ENCODE assay signal across 8 mouse cellular contexts in the genomic region with DNA sequence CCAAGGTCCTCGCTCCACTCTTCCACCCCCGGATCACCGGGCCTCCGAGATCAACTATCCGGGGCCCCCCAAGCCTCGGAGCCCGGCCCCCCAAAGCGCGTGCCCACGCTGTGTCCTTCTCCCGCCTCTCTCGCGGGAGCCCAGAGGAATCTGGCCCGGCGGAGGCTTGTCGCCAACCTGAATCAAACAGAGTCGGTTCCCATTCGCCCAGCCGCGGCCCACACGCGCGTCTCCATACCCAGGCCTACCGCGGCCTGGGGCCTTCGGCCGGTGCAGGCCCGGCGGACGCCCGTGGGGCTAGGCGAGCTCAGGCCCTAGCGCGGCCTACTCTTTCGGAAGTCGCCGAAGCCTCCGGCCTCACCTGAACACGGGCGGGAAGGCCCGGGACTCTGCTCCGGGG. TPM values are rescaled to one million over a fixed set of nuclear protein-coding genes. Genes with fewer than 3 reads are reported as not detected.
A peak's percentile ranks its signal among the peaks of the same experiment; 100 is the strongest.
DNase-seq lines count a peak whose midpoint lies in the region; ATAC-seq and TF ChIP-seq lines count a peak whose summit lies in the region.

No protein-coding gene starts in this region.

- no peak for TF ChIP-seq RAD21 in MEL (IDR thresholded peaks at IDR 0.05; ENCODE audit: low read depth, low read length)

- peaks cover 68% of the 10 kb centered on the region for H3K79me2 ChIP-seq in MEL (ENCODE audit: control insufficient read depth, insufficient read depth, low read length, poor library complexity)

- H3K4me3 ChIP-seq in MEL (ENCODE audit: control insufficient read depth in 1 of 2, insufficient read depth in 1 of 2, low read depth in 2 of 2, low read length in 2 of 2): peak overlapping the region; percentile 83 to 91
- H3K4me3 ChIP-seq in embryonic fibroblast, embryonic 13.5 days (ENCODE audit: insufficient read depth, low read length): peak overlapping the region; percentile 93
- peak overlapping the region; percentile 97 for H3K4me3 ChIP-seq in hindbrain, embryonic 16.5 days (ENCODE audit: low read length)

- ATAC-seq in hindbrain, embryonic 16.5 days: peak; percentile 77
- peak; percentile 29 for ATAC-seq in megakaryocyte, adult 5-6 weeks (ENCODE audit: poor library complexity, severe bottlenecking)

- no peak for TF ChIP-seq CTCF in MEL (IDR thresholded peaks at IDR 0.05 in 2 of 3, conservative IDR thresholded peaks at IDR 0.05 in 1 of 3; ENCODE audit: control insufficient read depth in 1 of 3, insufficient read depth in 1 of 3, low read depth in 2 of 3, low read length in 3 of 3, poor library complexity in 1 of 3, severe bottlenecking in 1 of 3)
- TF ChIP-seq CTCF in embryonic fibroblast, embryonic 13.5 days (IDR thresholded peaks at IDR 0.05; ENCODE audit: borderline replicate concordance, insufficient read depth, low read length): no peak

- no peaks in the 10 kb centered on the region for H3K9me3 ChIP-seq in MEL (replicated peaks; ENCODE audit: insufficient read depth, low read length)
- H3K9me3 ChIP-seq in hindbrain, embryonic 16.5 days (ENCODE audit: control insufficient read depth, low read length): no peaks in the 10 kb centered on the region

- peak; percentile 20 for DNase-seq in layer of hippocampus, adult 9-10 months (ENCODE audit: low spot score)
- no peak for DNase-seq in layer of hippocampus, postnatal 25 days (ENCODE audit: extremely low spot score in 1 of 2, low spot score in 1 of 2)
- DNase-seq in MEL (ENCODE audit: low read depth, low spot score): peak; percentile 63
- DNase-seq in telencephalon, adult 2 months (ENCODE audit: low read depth, low spot score): peak; percentile 16
- no peak for DNase-seq in cerebellum, postnatal 25 days

- no peak; a peak in 1 of 4 replicates for TF ChIP-seq POLR2A in MEL (IDR thresholded peaks at IDR 0.05; ENCODE audit: control insufficient read depth in 1 of 2, insufficient read depth in 1 of 2, low read depth in 1 of 2, low read length in 2 of 2, poor library complexity in 1 of 2)
- no peak for TF ChIP-seq POLR2A in embryonic fibroblast, embryonic 13.5 days (IDR thresholded peaks at IDR 0.05; ENCODE audit: low read depth, low read length)

- peak overlapping the region; percentile 80 for H3K4me2 ChIP-seq in hindbrain, embryonic 16.5 days (ENCODE audit: low read length)

- H3K27me3 ChIP-seq in MEL (ENCODE audit: control insufficient read depth in 1 of 2, insufficient read depth in 2 of 2, low read length in 2 of 2): no peaks in the 10 kb centered on the region
- no peaks in the 10 kb centered on the region for H3K27me3 ChIP-seq in hindbrain, embryonic 16.5 days (replicated peaks; ENCODE audit: control insufficient read depth, insufficient read depth, low read length)

- WGBS in hindbrain, embryonic 16.5 days: under 1% methylated on average over 42 of the region's 42 CpGs

- H3K27ac ChIP-seq in MEL (ENCODE audit: control insufficient read depth, low read depth, low read length): peak overlapping the region; percentile 71
- peak overlapping the region; percentile 32 for H3K27ac ChIP-seq in embryonic fibroblast, embryonic 13.5 days (ENCODE audit: insufficient read depth, low read length)
- peak overlapping the region; percentile 91 for H3K27ac ChIP-seq in hindbrain, embryonic 16.5 days (ENCODE audit: low read depth, low read length)

- peaks cover 17 to 53% of the 10 kb centered on the region in 2 experiments for H3K36me3 ChIP-seq in MEL (ENCODE audit: control insufficient read depth in 1 of 2, insufficient read depth in 2 of 2, low read length in 2 of 2)
- H3K36me3 ChIP-seq in hindbrain, embryonic 16.5 days (ENCODE audit: control insufficient read depth, insufficient read depth, low read length): peaks cover 3% of the 10 kb centered on the region; the same call in 1 of the 2 replicates

- no peak for TF ChIP-seq EP300 in MEL (IDR thresholded peaks at IDR 0.05; ENCODE audit: low read depth in 1 of 2, low read length in 2 of 2)

- peaks cover 12 to 28% of the 10 kb centered on the region in 2 experiments for H3K4me1 ChIP-seq in MEL (ENCODE audit: control insufficient read depth in 1 of 2, insufficient read depth in 2 of 2, low read length in 2 of 2)
- H3K4me1 ChIP-seq in embryonic fibroblast, embryonic 13.5 days (ENCODE audit: control insufficient read depth, insufficient read depth, low read length): peaks cover 3% of the 10 kb centered on the region
- peaks cover 34% of the 10 kb centered on the region for H3K4me1 ChIP-seq in hindbrain, embryonic 16.5 days (ENCODE audit: control insufficient read depth, insufficient read depth, low read depth, low read length)

- H3K9ac ChIP-seq in MEL (ENCODE audit: control insufficient read depth, low read depth, low read length, poor library complexity, severe bottlenecking): peak overlapping the region; percentile 98
- peak overlapping the region; percentile 99 for H3K9ac ChIP-seq in hindbrain, embryonic 16.5 days (ENCODE audit: low read depth, low read length)

TF ChIP-seq in MEL, 35 proteins besides CTCF, POLR2A, EP300 and RAD21:
- TF ChIP-seq UBTF (IDR thresholded peaks at IDR 0.05; ENCODE audit: borderline replicate concordance, insufficient read depth, low read depth, low read length): peak; percentile 90; the same call in 1 of the 2 replicates
- peak; percentile 37; the same call in 1 of the 2 replicates for TF ChIP-seq KAT2A (conservative IDR thresholded peaks at IDR 0.05; ENCODE audit: low read depth, low read length)
- no peak for TF ChIP-seq JUND (IDR thresholded peaks at IDR 0.05; ENCODE audit: low read depth, low read length)
- TF ChIP-seq MXI1 (IDR thresholded peaks at IDR 0.05; ENCODE audit: low read depth, low read length): peak; percentile 29; the same call in 1 of the 2 replicates

RNA-seq across cellular contexts. Expression of a gene that starts 0.5 kb away (rescaled TPM):
- 10 to 100 TPM; 20.6 to 25.9 TPM for total RNA-seq in layer of hippocampus, postnatal 25 days (2021)
- 25.0 and 32.2 TPM in 2 replicates for total RNA-seq in MEL (2012; rRNA removed)
- 10 to 100 TPM in 1 of 2 experiments, not detected in 1; 33.8 TPM for polyA plus RNA-seq in MEL (2012; ENCODE audit: insufficient read depth in 1 of 2, insufficient read length in 2 of 2, low read depth in 1 of 2, low replicate concordance in 2 of 2, missing spikeins in 1 of 2)
- polyA plus RNA-seq in embryonic fibroblast, embryonic 13.5 days (2011; ENCODE audit: insufficient read length, low read depth, missing spikeins): 11.1 and 13.9 TPM in 2 replicates
- 15.5 and 17.2 TPM in 2 replicates for polyA plus RNA-seq in hindbrain, embryonic 16.5 days (2015; fragmentation: Nextera tagmentation; extraction: Ambion mirVana)
- total RNA-seq in megakaryocyte, adult 5-6 weeks (2015): 14.0 and 18.8 TPM in 2 replicates
- 8.9 and 9.5 TPM in 2 replicates for total RNA-seq in megakaryocyte, adult 5-6 weeks (2017)

RNA-seq across cellular contexts. Expression of a gene that starts 0.7 kb away (rescaled TPM):
- total RNA-seq in layer of hippocampus, postnatal 25 days (2021): 10 to 100 TPM; 74.1 to 77.7 TPM
- total RNA-seq in MEL (2012; rRNA removed): 64.2 and 76.9 TPM in 2 replicates
- polyA plus RNA-seq in MEL (2012; ENCODE audit: insufficient read depth in 1 of 2, insufficient read length in 2 of 2, low read depth in 1 of 2, low replicate concordance in 2 of 2, missing spikeins in 1 of 2): 10 to 100 TPM in 1 of 2 experiments, not detected in 1; 77.4 TPM
- 81.5 and 86.0 TPM in 2 replicates for polyA plus RNA-seq in embryonic fibroblast, embryonic 13.5 days (2011; ENCODE audit: insufficient read length, low read depth, missing spikeins)
- 80.6 and 94.9 TPM in 2 replicates for polyA plus RNA-seq in hindbrain, embryonic 16.5 days (2015; fragmentation: Nextera tagmentation; extraction: Ambion mirVana)
- 86.6 and 92.7 TPM in 2 replicates for total RNA-seq in megakaryocyte, adult 5-6 weeks (2015)
- total RNA-seq in megakaryocyte, adult 5-6 weeks (2017): 46.0 and 59.2 TPM in 2 replicates

RNA-seq across cellular contexts. Expression of a gene that starts 48.8 kb away (rescaled TPM):
- 10 to 100 TPM; 55.6 to 77.1 TPM for total RNA-seq in layer of hippocampus, postnatal 25 days (2021)
- total RNA-seq in MEL (2012; rRNA removed): 147 and 174 TPM in 2 replicates
- polyA plus RNA-seq in MEL (2012; ENCODE audit: insufficient read depth in 1 of 2, insufficient read length in 2 of 2, low read depth in 1 of 2, low replicate concordance in 2 of 2, missing spikeins in 1 of 2): 100 to 1,000 TPM in 1 of 2 experiments, not detected in 1; 199 TPM
- polyA plus RNA-seq in embryonic fibroblast, embryonic 13.5 days (2011; ENCODE audit: insufficient read length, low read depth, missing spikeins): 62.9 and 73.5 TPM in 2 replicates
- 43.6 and 51.9 TPM in 2 replicates for polyA plus RNA-seq in hindbrain, embryonic 16.5 days (2015; fragmentation: Nextera tagmentation; extraction: Ambion mirVana)
- 42.1 and 45.2 TPM in 2 replicates for total RNA-seq in megakaryocyte, adult 5-6 weeks (2015)
- total RNA-seq in megakaryocyte, adult 5-6 weeks (2017): 60.3 and 68.0 TPM in 2 replicates

Comparison
In these comparisons a context has a peak if more than half of its experiments do, and no peak if none do; other contexts are left out.
1. DNase-seq: peak in layer of hippocampus, adult 9-10 months (single experiment), MEL (single experiment) and telencephalon, adult 2 months (single experiment); none in layer of hippocampus, postnatal 25 days (0 of 2) and cerebellum, postnatal 25 days (0 of 2).
2. H3K27ac ChIP-seq: peak in every context shown above with its lines; median percentile 91 in hindbrain, embryonic 16.5 days; 71 in MEL; 32 in embryonic fibroblast, embryonic 13.5 days.
3. Peak in every context shown above with its lines, with median percentiles within 50 percentile points of each other: H3K4me3 ChIP-seq.